Mouse (Mus musculus) liver, postnatal 0 days (tissue): ENCODE measurements at regions not wholly inside any gene's neighbourhood (a gene's known extent, or its start where the extent isn't known, plus 50 kb on each side); places are given as distances from the start of the nearest gene placed in this dataset.

ENCODE experiments used
- CTCF ChIP-seq: sonication (generic); IDR thresholded peaks from 2 replicates; pipeline ENCODE4 v1.5.1; 2016; ENCODE audit warnings: antibody characterized with exemption, low read depth
- EP300 ChIP-seq: IDR thresholded peaks from 2 replicates; pipeline ENCODE4 v1.6.1; 2016; ENCODE audit warnings: antibody characterized with exemption, low read depth, mild to moderate bottlenecking

GRCm38 (mm10) chr17:87570676-87571344, 65.0 kb upstream of the Epcam start:
- no peak for TF ChIP-seq CTCF
- TF ChIP-seq EP300: no peak
